Mouse (Mus musculus): ENCODE results near the gene Tmem273. TPM values are rescaled to one million over a fixed set of nuclear protein-coding genes. Genes with fewer than 3 reads are reported as not detected.

The Tmem273 gene
- total RNA-seq, 1 experiment from 2014 or later: 4.4 TPM

DNA sequence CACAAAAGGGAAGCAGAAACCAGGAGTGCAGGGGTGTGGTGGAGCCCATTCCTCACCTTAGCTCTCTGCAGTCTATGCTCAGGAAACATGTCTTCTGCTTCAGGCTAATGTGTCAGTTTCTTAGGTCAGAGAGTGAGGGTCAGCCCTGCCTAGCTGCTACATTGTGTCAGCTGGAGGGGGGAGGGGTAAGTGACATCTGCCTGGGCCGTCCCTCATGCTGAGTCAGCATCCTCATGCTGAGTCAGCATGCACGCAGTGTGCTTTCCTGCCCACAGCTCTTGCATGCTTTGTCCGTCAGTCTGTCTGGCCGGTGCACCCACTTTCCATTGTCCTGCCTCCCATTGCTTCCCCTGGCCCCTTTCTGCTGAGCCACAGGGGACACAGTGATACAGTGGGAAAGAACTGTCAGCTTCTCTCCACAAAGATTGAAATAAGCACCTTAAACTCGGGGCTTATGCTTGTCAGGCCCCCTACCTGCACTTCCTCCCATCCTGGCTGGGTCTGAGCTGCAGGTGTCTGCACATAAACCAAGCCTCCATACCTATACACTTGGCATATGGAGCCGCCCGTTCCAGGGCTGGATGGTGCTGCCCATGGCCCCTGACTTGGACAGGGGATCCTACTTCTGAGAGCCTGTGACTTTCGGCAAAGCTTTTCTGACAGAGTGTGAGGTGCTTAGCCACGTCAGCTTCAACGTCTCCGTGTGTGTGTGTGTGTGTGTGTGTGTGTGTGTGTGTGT, 74.2 kb downstream of the Tmem273 start:
- DNase-seq: peak; percentile 20

DNA sequence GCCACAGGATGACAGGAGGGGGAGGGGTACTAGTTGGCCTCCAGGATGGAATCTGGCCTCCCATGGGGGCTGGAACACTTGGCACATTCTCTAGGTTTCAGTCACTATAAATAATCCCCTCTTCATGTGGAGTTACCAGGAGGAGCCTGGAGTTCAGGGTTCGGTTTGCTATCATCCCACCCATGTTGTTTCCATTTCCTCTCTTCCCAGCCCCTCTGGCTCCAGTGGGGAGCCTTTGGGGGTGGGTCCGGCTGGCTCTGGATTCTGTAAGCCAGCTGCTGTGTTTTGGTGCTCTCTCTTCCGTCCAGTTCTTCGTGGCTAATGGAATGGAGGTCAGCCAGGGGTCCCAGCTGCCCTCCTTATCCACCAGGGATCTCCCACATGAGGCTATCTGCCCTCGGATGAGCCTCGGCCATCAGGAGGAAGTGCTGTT, 75.4 kb downstream of the Tmem273 start:
- no peak for DNase-seq

DNA sequence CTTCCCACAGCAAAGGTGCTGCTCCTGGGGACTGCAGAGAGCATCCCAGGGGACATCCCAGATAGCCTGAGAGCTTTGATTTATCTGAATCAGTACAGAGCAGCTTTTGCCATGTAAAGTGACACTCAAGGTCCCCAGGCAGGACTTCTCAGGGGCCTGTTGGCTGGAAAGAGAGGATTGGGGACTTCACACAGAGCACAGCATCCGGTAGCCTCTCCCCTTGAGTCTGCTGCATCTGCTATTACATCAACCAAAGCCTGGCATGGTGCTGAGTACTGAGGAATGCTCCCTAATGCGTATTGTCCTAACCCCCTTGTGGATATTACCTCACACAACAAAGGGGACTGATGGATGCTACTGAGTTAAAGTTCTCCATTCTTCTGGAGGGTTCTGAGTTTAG, 75.9 kb downstream of the Tmem273 start:
- no peak for DNase-seq

DNA sequence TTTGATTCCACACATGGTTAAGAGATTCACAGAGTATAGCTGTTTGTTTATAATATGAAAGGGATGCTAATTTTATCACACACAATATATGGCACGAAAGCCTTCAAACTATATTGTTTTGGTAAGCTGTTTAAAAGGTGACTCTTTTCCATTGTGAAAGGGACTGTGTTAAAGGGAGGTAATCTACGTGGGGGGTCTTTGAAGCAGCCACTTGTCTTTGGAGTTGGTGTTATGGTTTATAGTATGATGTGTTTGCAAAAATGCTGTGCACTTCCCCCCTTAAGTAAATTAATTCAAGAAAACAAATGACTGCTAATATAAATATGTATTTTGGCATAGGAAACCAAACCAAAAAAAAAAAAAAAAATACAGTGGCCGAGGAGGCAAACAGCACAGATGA, 79.6 kb downstream of the Tmem273 start:
- DNase-seq: no peak

Other genes with a start within 250 kb of the Tmem273 start
- gene Prrxl1, start 186.6 kb upstream of the Tmem273 start, total RNA-seq (2021): 1.1 and 2.2 TPM in 2 replicates
- 0.36 TPM in 1 of 2 replicates, not detected in the other for gene 3425401B19Rik, start 100.7 kb upstream of the Tmem273 start, total RNA-seq (2021)
- 0.18 and 0.43 TPM in 2 replicates for gene Fam170b, start 48.0 kb downstream of the Tmem273 start, total RNA-seq (2021)
- gene Vstm4, start 70.8 kb downstream of the Tmem273 start, total RNA-seq (2021): 12.2 and 16.3 TPM in 2 replicates
- 0.79 and 1.2 TPM in 2 replicates for gene Lrrc18, start 205.4 kb downstream of the Tmem273 start, total RNA-seq (2021)

All from adrenal gland, postnatal 25 days (tissue).